Mouse (Mus musculus) MEL (cell line): ENCODE measurements at regions not wholly inside any gene's neighbourhood (a gene's known extent, or its start where the extent isn't known, plus 50 kb on each side); places are given as distances from the start of the nearest gene placed in this dataset.

ENCODE experiments used
- DNase-seq: peaks from one replicate; pipeline ENCODE4 v3.0.0; 2011; ENCODE audit warnings: low read depth, low spot score
- H3K27ac ChIP-seq: 2 replicates; pipeline ENCODE4 v1.5.1; 2012; ENCODE audit warnings: low read depth, mild to moderate bottlenecking, control low read depth, low read length, moderate library complexity; ENCODE audit not compliant: control insufficient read depth
- H3K27me3 ChIP-seq, 2 experiments: fragments of 150-350 bp in 1 of 2; sonication (generic) in 1 of 2; 2 replicates each; pipeline ENCODE4 v1.6.1; 2012; ENCODE audit warnings: low read length in 2 of 2, mild to moderate bottlenecking in 2 of 2, improper control_type of control experiment in 1 of 2, moderate library complexity in 1 of 2; ENCODE audit not compliant: insufficient read depth in 2 of 2, control insufficient read depth in 1 of 2
- H3K36me3 ChIP-seq, 2 experiments: 2 replicates each; pipeline ENCODE4 v1.6.1; 2012 to 2014; ENCODE audit warnings: low read length in 2 of 2, improper control_type of control experiment in 1 of 2, inconsistent platforms in 1 of 2, mild to moderate bottlenecking in 1 of 2; ENCODE audit not compliant: insufficient read depth in 2 of 2, control insufficient read depth in 1 of 2
- H3K4me1 ChIP-seq, 2 experiments: fragments of 150-350 bp in 1 of 2; sonication (generic) in 1 of 2; 2 replicates each; pipeline ENCODE4 v1.6.1; 2012; ENCODE audit warnings: low read length in 2 of 2, improper control_type of control experiment in 1 of 2, mild to moderate bottlenecking in 1 of 2; ENCODE audit not compliant: insufficient read depth in 2 of 2, control insufficient read depth in 1 of 2
- H3K4me3 ChIP-seq, 2 experiments: fragments of 150-350 bp in 1 of 2; sonication (generic) in 1 of 2; 2 replicates each; pipeline ENCODE4 v1.5.1; 2012; ENCODE audit warnings: low read depth in 2 of 2, low read length in 2 of 2, mild to moderate bottlenecking in 2 of 2, moderate library complexity in 2 of 2, control low read depth in 1 of 2, improper control_type of control experiment in 1 of 2; ENCODE audit not compliant: control insufficient read depth in 1 of 2, insufficient read depth in 1 of 2
- H3K79me2 ChIP-seq: 2 replicates; pipeline ENCODE4 v1.6.1; 2012; ENCODE audit warnings: mild to moderate bottlenecking, low read length, moderate library complexity; ENCODE audit not compliant: control insufficient read depth, poor library complexity, insufficient read depth
- H3K9ac ChIP-seq: 2 replicates; pipeline ENCODE4 v1.6.1; 2012; ENCODE audit warnings: low read depth, mild to moderate bottlenecking, control low read depth, low read length, moderate library complexity; ENCODE audit not compliant: control insufficient read depth, poor library complexity, severe bottlenecking
- H3K9me3 ChIP-seq: fragments of 150-350 bp; sonication (generic); replicated peaks from 2 replicates; pipeline ENCODE4 v1.6.1; 2012; ENCODE audit warnings: mild to moderate bottlenecking, low read length, improper control_type of control experiment, moderate library complexity; ENCODE audit not compliant: insufficient read depth
- BHLHE40 ChIP-seq: IDR thresholded peaks from 2 replicates; pipeline ENCODE4 v1.6.1; 2012; ENCODE audit warnings: low read depth, mild to moderate bottlenecking, inconsistent platforms, low read length, improper control_type of control experiment, borderline replicate concordance
- CHD1 ChIP-seq: IDR thresholded peaks from 2 replicates; pipeline ENCODE4 v1.6.1; 2012; ENCODE audit warnings: low read depth, mild to moderate bottlenecking, inconsistent platforms, low read length, improper control_type of control experiment
- CHD2 ChIP-seq: IDR thresholded peaks from 2 replicates; pipeline ENCODE4 v1.6.1; 2011; ENCODE audit warnings: low read length, improper control_type of control experiment
- E2F4 ChIP-seq: IDR thresholded peaks from 2 replicates; pipeline ENCODE4 v1.6.1; 2011; ENCODE audit warnings: low read depth, low read length, improper control_type of control experiment, borderline replicate concordance
- ELF1 ChIP-seq: IDR thresholded peaks from 2 replicates; pipeline ENCODE4 v1.6.1; 2014; ENCODE audit warnings: low read depth, mild to moderate bottlenecking, inconsistent platforms, low read length, improper control_type of control experiment, moderate library complexity
- EP300 ChIP-seq, 2 experiments: IDR thresholded peaks; 2 replicates each; pipeline ENCODE4 v1.6.1; 2011; ENCODE audit warnings: improper control_type of control experiment in 2 of 2, low read length in 2 of 2, low read depth in 1 of 2, mild to moderate bottlenecking in 1 of 2
- ETS1 ChIP-seq: IDR thresholded peaks from 2 replicates; pipeline ENCODE4 v1.6.1; 2012; ENCODE audit warnings: low read depth, mild to moderate bottlenecking, inconsistent platforms, low read length, improper control_type of control experiment, moderate library complexity
- GABPA ChIP-seq: IDR thresholded peaks from 2 replicates; pipeline ENCODE4 v1.6.1; 2012; ENCODE audit warnings: low read depth, mild to moderate bottlenecking, inconsistent platforms, low read length, improper control_type of control experiment, moderate library complexity
- GATA1 ChIP-seq: IDR thresholded peaks from 2 replicates; pipeline ENCODE4 v1.6.1; 2011; ENCODE audit warnings: low read depth, low read length, improper control_type of control experiment
- MAFK ChIP-seq: IDR thresholded peaks from 2 replicates; pipeline ENCODE4 v1.6.1; 2011; ENCODE audit warnings: low read depth, mild to moderate bottlenecking, low read length, improper control_type of control experiment, borderline replicate concordance
- MAX ChIP-seq: IDR thresholded peaks from 2 replicates; pipeline ENCODE4 v1.6.1; 2011; ENCODE audit warnings: low read length, improper control_type of control experiment
- MAZ ChIP-seq: IDR thresholded peaks from 2 replicates; pipeline ENCODE4 v1.6.1; 2012; ENCODE audit warnings: low read depth, mild to moderate bottlenecking, inconsistent platforms, low read length, improper control_type of control experiment
- MEF2A ChIP-seq: IDR thresholded peaks from 2 replicates; pipeline ENCODE4 v1.6.1; 2014; ENCODE audit warnings: low read depth, mild to moderate bottlenecking, inconsistent platforms, low read length, improper control_type of control experiment; ENCODE audit not compliant: poor library complexity, insufficient replicate concordance, severe bottlenecking; ENCODE audit errors: extremely low read depth
- MYB ChIP-seq: IDR thresholded peaks from 2 replicates; pipeline ENCODE4 v1.6.1; 2011; ENCODE audit warnings: mild to moderate bottlenecking, low read depth, low read length, improper control_type of control experiment
- MYC ChIP-seq: IDR thresholded peaks from 2 replicates; pipeline ENCODE4 v1.6.1; 2011; ENCODE audit warnings: low read depth, mild to moderate bottlenecking, low read length, improper control_type of control experiment, moderate library complexity
- NELFE ChIP-seq: IDR thresholded peaks from 2 replicates; pipeline ENCODE4 v1.6.1; 2011; ENCODE audit warnings: low read depth, low read length, improper control_type of control experiment
- NRF1 ChIP-seq: IDR thresholded peaks from 2 replicates; pipeline ENCODE4 v1.6.1; 2014; ENCODE audit warnings: low read depth, mild to moderate bottlenecking, inconsistent platforms, low read length, improper control_type of control experiment, moderate library complexity; ENCODE audit not compliant: poor library complexity, insufficient read depth, severe bottlenecking
- POLR2A ChIP-seq, 2 experiments: IDR thresholded peaks; 2 replicates each; pipeline ENCODE4 v1.6.1; 2011 to 2012; ENCODE audit warnings: low read length in 2 of 2, mild to moderate bottlenecking in 2 of 2, control low read depth in 1 of 2, improper control_type of control experiment in 1 of 2, low read depth in 1 of 2, moderate library complexity in 1 of 2; ENCODE audit not compliant: control insufficient read depth in 1 of 2, insufficient read depth in 1 of 2, poor library complexity in 1 of 2
- RCOR1 ChIP-seq: IDR thresholded peaks from 2 replicates; pipeline ENCODE4 v1.6.1; 2012; ENCODE audit warnings: low read depth, mild to moderate bottlenecking, inconsistent platforms, low read length, improper control_type of control experiment
- SMC3 ChIP-seq: IDR thresholded peaks from 2 replicates; pipeline ENCODE4 v1.6.1; 2011; ENCODE audit warnings: low read depth, low read length, improper control_type of control experiment
- TAL1 ChIP-seq: IDR thresholded peaks from 2 replicates; pipeline ENCODE4 v1.6.1; 2012; ENCODE audit warnings: mild to moderate bottlenecking, inconsistent platforms, low read length, moderate library complexity, mixed read lengths
- TCF12 ChIP-seq: IDR thresholded peaks from 2 replicates; pipeline ENCODE4 v1.6.1; 2014; ENCODE audit warnings: low read depth, mild to moderate bottlenecking, inconsistent platforms, low read length, improper control_type of control experiment, moderate library complexity
- UBTF ChIP-seq: IDR thresholded peaks from 2 replicates; pipeline ENCODE4 v1.6.1; 2012; ENCODE audit warnings: low read depth, mild to moderate bottlenecking, inconsistent platforms, low read length, improper control_type of control experiment, moderate library complexity, borderline replicate concordance; ENCODE audit not compliant: insufficient read depth
- ZC3H11A ChIP-seq: IDR thresholded peaks from 2 replicates; pipeline ENCODE4 v1.6.1; 2012; ENCODE audit warnings: low read depth, mild to moderate bottlenecking, inconsistent platforms, low read length, improper control_type of control experiment
- ZKSCAN1 ChIP-seq: IDR thresholded peaks from 2 replicates; pipeline ENCODE4 v1.6.1; 2012; ENCODE audit warnings: low read depth, mild to moderate bottlenecking, inconsistent platforms, low read length, improper control_type of control experiment, moderate library complexity

- TF ChIP-seq MAX (no peak), MYB (no peak), CHD2 (no peak), BHLHE40 (no peak), GABPA (no peak), RCOR1 (no peak), CHD1 (no peak), ELF1 (no peak), MAFK (no peak), MEF2A (no peak), UBTF (no peak), NELFE (no peak), MAZ (no peak), GATA1 (no peak)
- no peaks in the 10 kb centered on the region for H3K4me1 ChIP-seq
- H3K36me3 ChIP-seq, result no peaks in the 10 kb centered on the region
- H3K4me3 ChIP-seq, result no peak overlapping the region
- H3K9ac ChIP-seq, result no peak overlapping the region
- no peaks in the 10 kb centered on the region for H3K27me3 ChIP-seq
- H3K27ac ChIP-seq, result no peak overlapping the region
- DNase-seq, result no peak
- no peaks in the 10 kb centered on the region for H3K79me2 ChIP-seq
- no peaks in the 10 kb centered on the region for H3K9me3 ChIP-seq
Observed at GRCm38 (mm10) chr2:143306571-143306925, 228.3 kb downstream of the Otor start.

GRCm38 (mm10) chr2:143325486-143325885 lies 220.5 kb upstream of the Pcsk2 start:
- H3K9ac ChIP-seq, result no peak overlapping the region
- no peaks in the 10 kb centered on the region for H3K4me1 ChIP-seq
- no peaks in the 10 kb centered on the region for H3K9me3 ChIP-seq
- no peaks in the 10 kb centered on the region for H3K27me3 ChIP-seq
- DNase-seq, result no peak
- H3K79me2 ChIP-seq, result no peaks in the 10 kb centered on the region
- TF ChIP-seq ELF1, result no peak
- TF ChIP-seq ZKSCAN1, result no peak
- no peak for TF ChIP-seq TAL1
- no peak for TF ChIP-seq MYC
- TF ChIP-seq MAX, result no peak
- no peak for TF ChIP-seq GATA1
- TF ChIP-seq ZC3H11A, result no peak
- TF ChIP-seq ETS1, result no peak
- TF ChIP-seq NELFE, result no peak
- TF ChIP-seq GABPA, result no peak
- TF ChIP-seq MEF2A, result no peak
- no peak for TF ChIP-seq CHD1
- no peak for TF ChIP-seq NRF1
- TF ChIP-seq TCF12, result no peak
- no peak for TF ChIP-seq SMC3
- TF ChIP-seq MAZ, result no peak
- no peak for TF ChIP-seq EP300 (IDR thresholded peaks at IDR 0.05; ENCODE audit: low read depth in 1 of 2, low read length in 2 of 2)
- no peak for TF ChIP-seq POLR2A (IDR thresholded peaks at IDR 0.05; ENCODE audit: control insufficient read depth in 1 of 2, insufficient read depth in 1 of 2, low read depth in 1 of 2, low read length in 2 of 2, poor library complexity in 1 of 2)
- TF ChIP-seq E2F4, result no peak
- TF ChIP-seq, all 39 proteins: peak for 0
- Histone ChIP-seq H3K4me3 (no peak overlapping the region), H3K36me3 (no peaks in the 10 kb centered on the region), H3K27ac (no peak overlapping the region)
